Mouse (Mus musculus) CH12.LX (cell line): ENCODE results near the gene Msx3. TPM values are rescaled to one million over a fixed set of nuclear protein-coding genes. Genes with fewer than 3 reads are reported as not detected.

Experiments used
- DNase-seq: peaks from one replicate; pipeline ENCODE4 v3.0.0-alpha.2; 2013; ENCODE audit errors: extremely low read depth
- H3K27ac ChIP-seq: 2 replicates; pipeline ENCODE4 v1.5.1; 2012; ENCODE audit warnings: low read depth, mild to moderate bottlenecking, control low read depth, moderate library complexity; ENCODE audit not compliant: insufficient read depth
- H3K27me3 ChIP-seq: replicated peaks from 2 replicates; pipeline ENCODE3; 2012; ENCODE audit warnings: inconsistent platforms
- H3K36me3 ChIP-seq, 2 experiments: replicated peaks in 1 of 2; 2 replicates each; pipeline versions ENCODE3 to v1.6.1; 2012; ENCODE audit warnings: inconsistent platforms in 1 of 2, low read length in 1 of 2, mild to moderate bottlenecking in 1 of 2, mixed read lengths in 1 of 2, moderate library complexity in 1 of 2; ENCODE audit not compliant: control insufficient read depth in 1 of 2, insufficient read depth in 1 of 2
- H3K4me1 ChIP-seq, 2 experiments: 2 replicates each; pipeline ENCODE4 v1.6.1; 2012; ENCODE audit warnings: inconsistent platforms in 1 of 2, moderate library complexity in 1 of 2; ENCODE audit not compliant: insufficient read depth in 2 of 2, control insufficient read depth in 1 of 2
- H3K4me2 ChIP-seq: 2 replicates; pipeline ENCODE4 v1.6.1; 2012; ENCODE audit warnings: low read depth, mild to moderate bottlenecking, control low read depth; ENCODE audit not compliant: poor library complexity, insufficient read depth, severe bottlenecking
- H3K4me3 ChIP-seq, 3 experiments: fragments of 150-350 bp in 1 of 3; sonication (generic) in 1 of 3; replicated peaks in 1 of 3; 2 replicates each; pipeline versions ENCODE3 to v1.5.1; 2011 to 2012; ENCODE audit warnings: low read depth in 2 of 3, low read length in 2 of 3, mild to moderate bottlenecking in 2 of 3, moderate library complexity in 2 of 3, control low read depth in 1 of 3, improper control_type of control experiment in 1 of 3, inconsistent platforms in 1 of 3, mixed read lengths in 1 of 3; ENCODE audit not compliant: poor library complexity in 1 of 3
- H3K79me2 ChIP-seq: replicated peaks from 2 replicates; pipeline ENCODE4 v1.6.1; 2012; ENCODE audit warnings: mild to moderate bottlenecking, moderate library complexity; ENCODE audit not compliant: control insufficient read depth, poor library complexity, insufficient read depth, severe bottlenecking; ENCODE audit errors: extremely low read depth
- H3K9ac ChIP-seq: 2 replicates; pipeline ENCODE4 v1.6.1; 2012; ENCODE audit warnings: low read depth, mild to moderate bottlenecking, control low read depth, moderate library complexity; ENCODE audit not compliant: insufficient read depth
- H3K9me3 ChIP-seq: replicated peaks from 2 replicates; pipeline ENCODE3; 2012; ENCODE audit warnings: low read length, inconsistent platforms, mixed read lengths
- BHLHE40 ChIP-seq: IDR thresholded peaks from 2 replicates; pipeline ENCODE4 v1.6.1; 2011; ENCODE audit warnings: mild to moderate bottlenecking, low read depth, low read length, improper control_type of control experiment
- CHD1 ChIP-seq: IDR thresholded peaks from 2 replicates; pipeline ENCODE4 v1.6.1; 2012; ENCODE audit warnings: low read depth, low read length, improper control_type of control experiment, inconsistent platforms
- ELF1 ChIP-seq: IDR thresholded peaks from 2 replicates; pipeline ENCODE4 v1.6.1; 2014; ENCODE audit warnings: low read depth, mild to moderate bottlenecking, inconsistent platforms, low read length, improper control_type of control experiment
- EP300 ChIP-seq: IDR thresholded peaks from 2 replicates; pipeline ENCODE4 v1.6.1; 2011; ENCODE audit warnings: low read length, improper control_type of control experiment
- GABPA ChIP-seq: IDR thresholded peaks from 2 replicates; pipeline ENCODE4 v1.6.1; 2012; ENCODE audit warnings: low read depth, low read length, improper control_type of control experiment, inconsistent platforms; ENCODE audit not compliant: insufficient replicate concordance
- IRF4 ChIP-seq: IDR thresholded peaks from 2 replicates; pipeline ENCODE4 v1.6.1; 2014; ENCODE audit warnings: low read depth, mild to moderate bottlenecking, inconsistent platforms, low read length, improper control_type of control experiment
- JUND ChIP-seq: conservative IDR thresholded peaks from 2 replicates; pipeline ENCODE4 v1.6.1; 2011; ENCODE audit warnings: low read depth, low read length, improper control_type of control experiment
- MEF2A ChIP-seq: IDR thresholded peaks from 2 replicates; pipeline ENCODE4 v1.6.1; 2014; ENCODE audit warnings: low read depth, mild to moderate bottlenecking, inconsistent platforms, low read length, improper control_type of control experiment, borderline replicate concordance
- MYC ChIP-seq: IDR thresholded peaks from 2 replicates; pipeline ENCODE4 v1.6.1; 2011; ENCODE audit warnings: low read depth, mild to moderate bottlenecking, improper control_type of control experiment, low read length
- NRF1 ChIP-seq: IDR thresholded peaks from 2 replicates; pipeline ENCODE4 v1.6.1; 2014; ENCODE audit warnings: low read depth, mild to moderate bottlenecking, inconsistent platforms, low read length, improper control_type of control experiment, moderate library complexity
- PAX5 ChIP-seq: IDR thresholded peaks from 2 replicates; pipeline ENCODE4 v1.6.1; 2012; ENCODE audit warnings: low read length, inconsistent platforms, mixed read lengths
- POLR2A ChIP-seq: IDR thresholded peaks from 2 replicates; pipeline ENCODE4 v1.6.1; 2011; ENCODE audit warnings: low read depth, mild to moderate bottlenecking, improper control_type of control experiment, low read length
- RAD21 ChIP-seq: IDR thresholded peaks from 2 replicates; pipeline ENCODE4 v1.6.1; 2011; ENCODE audit warnings: low read depth, mild to moderate bottlenecking, low read length, improper control_type of control experiment, moderate library complexity
- TBP ChIP-seq: conservative IDR thresholded peaks from 2 replicates; pipeline ENCODE4 v1.6.1; 2011; ENCODE audit warnings: low read depth, low read length, improper control_type of control experiment
- UBTF ChIP-seq: IDR thresholded peaks from 2 replicates; pipeline ENCODE4 v1.6.1; 2012; ENCODE audit warnings: low read depth, mild to moderate bottlenecking, inconsistent platforms, low read length, improper control_type of control experiment, moderate library complexity
- ZNF384 ChIP-seq: IDR thresholded peaks from 2 replicates; pipeline ENCODE4 v1.6.1; 2012; ENCODE audit warnings: low read depth, low read length, improper control_type of control experiment, inconsistent platforms
- dilution Hi-C: fragments of 300-500 bp; cut with MboI; formaldehyde crosslinking; loops from 2 replicates; pipeline ENCODE4 v1.14.3; 2020; ENCODE audit warnings: low sequenced_read_pairs; ENCODE audit not compliant: extremely low pct_unique_long_range_greater_than_20kb, extremely low pct_ligation_motif_present
- in situ Hi-C: fragments of 300-500 bp; cut with MboI; formaldehyde crosslinking; loops from 3 replicates; pipeline ENCODE4 v1.14.3; 2019; ENCODE audit warnings: low sequenced_read_pairs, low pct_ligation_motif_present, low pct_unique_long_range_greater_than_20kb, mixed read lengths
- polyA plus RNA-seq: library from polyadenylated mRNA; unstranded; fragments of >175 nt; gene quantifications from 2 replicates; pipeline ENCODE4 v1.2.1, GENCODE M21; 2012; ENCODE audit warnings: low read depth; ENCODE audit not compliant: insufficient read length
- total RNA-seq, 2 experiments: library from RNA; depleted of rRNA; stranded (reverse); fragments of 300-350 nt in 1 of 2; fragments of >200 nt in 1 of 2; gene quantifications; 2 replicates each; pipeline ENCODE4 v1.2.3; 2012 to 2014

Msx3 gene
- total and polyA plus RNA-seq, 3 experiments, result not detected

DNA sequence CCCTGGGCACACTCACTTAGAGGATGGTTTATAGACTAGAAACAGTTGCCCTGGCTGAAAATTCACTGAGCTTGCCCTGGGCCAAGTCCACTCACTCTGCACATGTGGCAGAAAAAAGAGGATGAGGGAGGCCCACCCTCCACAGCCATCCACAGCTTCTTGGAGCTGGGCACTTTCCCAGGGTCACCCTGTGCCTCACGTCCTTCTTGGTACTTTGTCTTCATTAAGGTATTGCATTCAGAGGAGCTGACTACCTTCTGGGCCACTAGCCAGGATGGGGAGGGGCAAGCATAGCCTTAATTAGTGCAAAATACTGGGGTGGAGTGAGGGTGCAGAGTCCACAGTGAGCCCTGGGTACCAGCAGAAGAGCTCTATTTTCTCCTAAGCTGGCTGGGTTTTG, 46.7 kb upstream of the Msx3 start:
- no peak overlapping the region for H3K4me2 ChIP-seq
- DNase-seq, result no peak
- H3K27ac ChIP-seq, result no peak overlapping the region
- H3K36me3 ChIP-seq, result no peaks in the 10 kb centered on the region
- no peak overlapping the region for H3K4me3 ChIP-seq
- no peaks in the 10 kb centered on the region for H3K27me3 ChIP-seq
- in situ Hi-C loops (loop anchor here (5.0 to 25.0 kb wide), 2 partner anchors 42 to 742 kb away; partner anchors contain the start of genes Mtg1, Odf3, Scgb1c1 and Urah), dilution Hi-C loops (no loop called here)
- H3K9me3 ChIP-seq, result no peaks in the 10 kb centered on the region
- peaks cover 0 to 10% of the 10 kb centered on the region in 2 experiments; a peak in 1 of 4 replicates for H3K4me1 ChIP-seq
- H3K9ac ChIP-seq, result no peak overlapping the region
- no peaks in the 10 kb centered on the region for H3K79me2 ChIP-seq
- TF ChIP-seq IRF4, result no peak
- TF ChIP-seq TBP, result no peak
- no peak for TF ChIP-seq UBTF
- TF ChIP-seq JUND, result no peak
- TF ChIP-seq MEF2A, result no peak
- no peak for TF ChIP-seq ELF1
- TF ChIP-seq EP300, result no peak
- no peak for TF ChIP-seq RAD21
- TF ChIP-seq ZNF384, result no peak
- TF ChIP-seq CHD1, result no peak
- TF ChIP-seq, all 38 proteins: peak for 0

- in situ Hi-C loops (loop anchor here (5.0 to 25.0 kb wide), 2 partner anchors 42 to 742 kb away; partner anchors contain the start of genes Mtg1, Odf3, Scgb1c1 and Urah), dilution Hi-C loops (no loop called here)
- H3K4me1 ChIP-seq, result peaks cover 0 to 10% of the 10 kb centered on the region in 2 experiments; a peak in 1 of 4 replicates
- H3K27ac ChIP-seq, result no peak overlapping the region
- H3K4me3 ChIP-seq, result no peak overlapping the region
- no peaks in the 10 kb centered on the region for H3K79me2 ChIP-seq
- H3K4me2 ChIP-seq, result no peak overlapping the region
- H3K9ac ChIP-seq, result no peak overlapping the region
- no peak for TF ChIP-seq POLR2A
- no peak for TF ChIP-seq GABPA
- TF ChIP-seq ELF1, result no peak
- no peak for TF ChIP-seq RAD21
- no peak for TF ChIP-seq UBTF
- no peak for TF ChIP-seq MYC
- TF ChIP-seq NRF1, result no peak
- no peak for TF ChIP-seq BHLHE40
- no peak for TF ChIP-seq PAX5
- H3K27me3 ChIP-seq, result no peaks in the 10 kb centered on the region
- no peaks in the 10 kb centered on the region for H3K9me3 ChIP-seq
- DNase-seq, result no peak
- H3K36me3 ChIP-seq, result no peaks in the 10 kb centered on the region
Observed at GRCm38 (mm10) chr7:140094954-140095353, 46.1 kb upstream of the Msx3 start.
